Mouse (Mus musculus): ENCODE measurements at regions not wholly inside any gene's neighbourhood (a gene's known extent, or its start where the extent isn't known, plus 50 kb on each side); places are given as distances from the start of the nearest gene placed in this dataset.

GRCm38 (mm10) chr6:81563192-81563591 lies 360.3 kb upstream of the Gcfc2 start:
- POLR2A ChIA-PET, result no interaction called here
- CTCF ChIA-PET, result no interaction called here

- ChIA-PET CTCF (no interaction called here), POLR2A (no interaction called here)
Measured at GRCm38 (mm10) chr6:81564295-81564694, 359.2 kb upstream of the Gcfc2 start.

GRCm38 (mm10) chr6:81586441-81587117 lies 336.9 kb upstream of the Gcfc2 start:
- POLR2A ChIA-PET, result no interaction called here
- CTCF ChIA-PET, result no interaction called here

- CTCF ChIA-PET, result no interaction called here
- POLR2A ChIA-PET, result no interaction called here
Measured at GRCm38 (mm10) chr6:81589727-81590126, 333.7 kb upstream of the Gcfc2 start.

- CTCF ChIA-PET, result no interaction called here
- POLR2A ChIA-PET, result no interaction called here
Measured at GRCm38 (mm10) chr6:81595926-81596325, 327.5 kb upstream of the Gcfc2 start.

GRCm38 (mm10) chr6:81608637-81609036 lies 314.8 kb upstream of the Gcfc2 start:
- ChIA-PET POLR2A (no interaction called here), CTCF (no interaction called here)

GRCm38 (mm10) chr6:81611980-81612379 lies 311.5 kb upstream of the Gcfc2 start:
- CTCF ChIA-PET, result no interaction called here

GRCm38 (mm10) chr6:81618018-81618417 lies 305.5 kb upstream of the Gcfc2 start:
- CTCF ChIA-PET, result no interaction called here

More at GRCm38 (mm10) chr6:81611980-81612379, 311.5 kb upstream of the Gcfc2 start:
- POLR2A ChIA-PET, result no interaction called here

GRCm38 (mm10) chr6:81621028-81621427 lies 302.4 kb upstream of the Gcfc2 start:
- ChIA-PET CTCF (no interaction called here), POLR2A (interaction anchor here in 1 of 4 experiments (0.6 kb wide), 1 partner anchor 1397 kb away, joined by 3 read pairs; no protein-coding TSS in a partner anchor)

More at GRCm38 (mm10) chr6:81618018-81618417, 305.5 kb upstream of the Gcfc2 start:
- POLR2A ChIA-PET, result no interaction called here

- POLR2A ChIA-PET, result no interaction called here
- CTCF ChIA-PET, result no interaction called here
Measured at GRCm38 (mm10) chr6:81622714-81623113, 300.8 kb upstream of the Gcfc2 start.

GRCm38 (mm10) chr6:81625016-81625415 lies 298.5 kb upstream of the Gcfc2 start:
- POLR2A ChIA-PET, result no interaction called here
- CTCF ChIA-PET, result no interaction called here

- POLR2A ChIA-PET, result no interaction called here
- CTCF ChIA-PET, result no interaction called here
Measured at GRCm38 (mm10) chr6:81633586-81633985, 289.9 kb upstream of the Gcfc2 start.

- CTCF ChIA-PET, result no interaction called here
Measured at GRCm38 (mm10) chr6:81647615-81648375, 275.7 kb upstream of the Gcfc2 start.

GRCm38 (mm10) chr6:81651856-81652255 lies 271.6 kb upstream of the Gcfc2 start:
- POLR2A ChIA-PET, result no interaction called here

More at GRCm38 (mm10) chr6:81647615-81648375, 275.7 kb upstream of the Gcfc2 start:
- POLR2A ChIA-PET, result no interaction called here

GRCm38 (mm10) chr6:81655205-81655604 lies 268.3 kb upstream of the Gcfc2 start:
- ChIA-PET POLR2A (no interaction called here), CTCF (no interaction called here)

More at GRCm38 (mm10) chr6:81651856-81652255, 271.6 kb upstream of the Gcfc2 start:
- CTCF ChIA-PET, result no interaction called here

GRCm38 (mm10) chr6:81660478-81661395 lies 262.7 kb upstream of the Gcfc2 start:
- CTCF ChIA-PET, result interaction anchor here in 1 of 4 experiments (0.5 kb wide), 1 partner anchor 244 kb away, joined by 3 read pairs; no protein-coding TSS in a partner anchor
- POLR2A ChIA-PET, result no interaction called here

GRCm38 (mm10) chr6:81668944-81669343 lies 254.5 kb upstream of the Gcfc2 start:
- POLR2A ChIA-PET, result no interaction called here
- CTCF ChIA-PET, result no interaction called here

GRCm38 (mm10) chr6:81673316-81673715 lies 250.2 kb upstream of the Gcfc2 start:
- ChIA-PET POLR2A (no interaction called here), CTCF (no interaction called here)

- ChIA-PET POLR2A (no interaction called here), CTCF (no interaction called here)
Measured at GRCm38 (mm10) chr6:81697284-81697683, 226.2 kb upstream of the Gcfc2 start.

GRCm38 (mm10) chr6:81698173-81698572 lies 225.3 kb upstream of the Gcfc2 start:
- CTCF ChIA-PET, result no interaction called here
- POLR2A ChIA-PET, result no interaction called here
